Mouse (Mus musculus) left cerebral cortex, adult 11 months (tissue): Measurements from ENCODE around the gene Hoxd3.

Experiments
- DNase-seq: peaks from one replicate; pipeline ENCODE4 v3.0.0; 2022; ENCODE audit warnings: low spot score

Gene Hoxd3

DNA sequence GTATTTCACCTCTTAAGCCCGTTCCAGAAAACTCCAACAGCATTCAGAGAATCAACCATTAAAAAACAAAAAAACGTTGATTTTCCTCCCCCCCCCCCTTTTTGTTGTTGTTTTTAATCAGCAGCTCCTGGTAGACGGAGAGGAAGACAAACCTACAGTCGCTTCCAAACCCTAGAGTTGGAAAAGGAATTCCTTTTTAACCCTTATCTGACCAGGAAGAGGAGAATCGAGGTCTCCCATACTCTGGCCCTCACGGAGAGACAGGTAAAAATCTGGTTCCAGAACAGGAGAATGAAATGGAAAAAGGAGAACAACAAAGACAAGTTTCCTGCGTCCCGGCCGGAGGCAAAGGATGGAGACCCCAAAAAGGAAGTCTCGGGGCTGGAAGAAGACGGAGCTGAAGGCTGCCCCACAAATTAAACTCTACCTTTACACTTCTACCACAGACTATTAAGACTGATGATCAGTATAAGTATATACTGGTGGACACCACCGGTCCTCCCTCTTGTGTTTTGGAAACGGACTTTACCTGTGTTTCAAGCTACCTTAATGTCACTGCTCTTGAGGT, 5.2 kb upstream of the Hoxd3 start:
- DNase-seq, result no peak

DNA sequence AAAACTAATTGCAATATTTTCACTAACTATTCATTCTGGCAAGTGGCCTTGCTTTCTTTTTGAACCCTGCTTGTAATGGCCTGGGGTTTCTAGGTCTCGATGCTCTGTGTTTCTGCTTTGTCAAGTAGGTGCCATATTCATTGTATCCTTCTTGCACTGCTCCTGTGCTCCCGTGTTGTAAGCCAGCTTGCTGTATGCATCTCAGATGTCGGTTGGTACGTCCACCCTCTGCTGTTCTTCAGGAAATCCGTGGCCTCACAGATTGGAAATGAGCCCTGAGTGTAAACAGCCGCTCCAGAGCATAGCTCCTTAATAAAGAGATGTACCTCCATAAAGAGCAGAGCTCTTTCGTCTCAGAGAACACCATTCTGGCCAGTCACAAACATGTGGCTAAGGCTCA, 4.1 kb upstream of the Hoxd3 start:
- DNase-seq, result no peak

DNA sequence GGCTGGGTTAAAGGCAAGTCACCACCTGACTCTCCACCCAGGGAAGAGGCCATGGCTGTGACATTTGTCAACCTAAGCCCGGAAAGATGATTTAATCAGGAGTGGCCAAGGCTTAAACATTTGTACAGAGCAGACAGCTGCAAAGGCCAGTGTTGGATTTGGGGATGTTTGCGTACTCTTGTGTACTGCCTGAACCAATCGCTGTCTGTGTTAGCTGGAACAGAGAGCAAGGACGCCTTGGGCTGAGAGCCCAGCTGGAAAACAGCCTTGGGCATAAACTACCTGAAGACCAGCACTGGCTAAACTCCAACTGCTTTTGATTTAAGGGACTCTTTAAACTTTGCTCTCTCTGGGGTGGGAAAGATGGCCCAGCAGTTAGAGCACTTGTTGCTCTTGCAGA, 3.1 kb upstream of the Hoxd3 start:
- DNase-seq, result no peak

DNA sequence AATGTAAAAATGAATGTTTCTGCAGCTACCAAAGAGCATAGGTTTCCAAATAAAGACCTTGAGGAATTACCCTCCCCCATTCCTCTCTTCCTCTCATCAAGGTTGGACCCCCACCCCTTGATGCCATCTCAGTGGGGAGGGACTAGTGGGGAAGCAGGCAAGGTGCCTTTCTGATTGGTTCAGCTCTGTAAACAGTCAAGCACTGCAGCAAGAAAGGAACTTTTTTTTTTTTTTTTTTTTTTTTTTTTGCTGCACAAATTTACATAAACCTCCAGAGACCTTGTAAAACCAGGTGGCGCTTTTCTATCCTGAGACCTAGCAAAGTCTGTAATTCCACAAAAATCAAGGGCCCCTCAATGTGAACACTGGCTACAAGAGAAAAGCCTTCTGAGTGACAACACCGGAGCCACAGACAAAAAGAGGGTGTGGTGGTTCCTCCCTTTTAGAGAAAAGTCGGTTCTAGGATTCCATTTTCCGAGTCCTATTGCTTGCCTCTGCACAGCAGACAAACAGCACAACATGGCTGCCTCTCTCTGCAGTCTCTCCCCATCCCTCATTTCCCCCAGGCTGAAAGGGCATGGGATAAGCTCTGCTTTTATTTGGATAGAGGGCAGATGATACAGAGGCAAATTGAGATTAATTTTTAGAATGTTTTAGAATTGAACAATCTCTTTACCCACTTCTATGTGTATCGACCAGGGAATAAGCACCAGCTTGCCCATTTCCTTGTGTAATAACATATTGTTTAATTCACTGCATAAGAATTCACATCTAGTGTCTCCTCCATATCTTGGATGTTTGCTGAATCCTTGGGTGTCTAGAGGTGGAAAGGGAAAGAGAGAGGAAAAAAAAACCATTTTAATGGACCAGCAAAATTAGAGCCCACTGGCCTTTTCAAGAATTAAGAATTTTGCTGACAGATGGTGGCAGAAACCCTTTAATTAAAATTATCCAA, 2.0 kb upstream of the Hoxd3 start:
- DNase-seq, result no peak

DNA sequence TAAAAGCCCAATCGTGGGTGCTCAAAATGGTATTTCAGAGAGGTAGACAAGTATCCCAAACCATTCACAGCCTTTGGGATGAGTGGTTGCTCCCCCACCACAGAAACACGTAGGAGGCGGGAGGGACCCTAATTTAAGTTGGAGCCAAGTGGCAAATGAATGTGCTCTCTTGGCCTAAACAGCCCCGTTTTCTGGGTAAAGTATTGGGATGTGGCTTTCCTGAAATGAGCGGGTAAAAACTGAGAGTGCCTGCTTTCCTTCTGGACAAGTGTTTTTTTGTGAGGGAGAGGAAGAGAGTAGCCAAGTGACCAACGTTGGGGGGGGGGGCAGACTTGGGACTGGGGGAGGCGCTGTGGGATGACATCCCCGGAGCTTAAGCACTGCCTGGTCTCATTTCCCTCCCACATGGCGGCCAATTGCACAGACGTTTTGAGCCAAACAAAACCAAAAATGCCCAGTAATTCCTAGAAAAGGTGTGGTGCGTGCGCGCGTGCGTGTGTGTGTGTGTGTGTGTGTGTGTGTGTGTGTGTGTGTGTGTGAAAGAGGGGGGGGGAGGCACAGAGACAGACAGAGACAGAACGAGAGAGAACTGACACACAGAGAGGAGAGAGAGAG, 691 bp upstream of the Hoxd3 start:
- no peak for DNase-seq

DNA sequence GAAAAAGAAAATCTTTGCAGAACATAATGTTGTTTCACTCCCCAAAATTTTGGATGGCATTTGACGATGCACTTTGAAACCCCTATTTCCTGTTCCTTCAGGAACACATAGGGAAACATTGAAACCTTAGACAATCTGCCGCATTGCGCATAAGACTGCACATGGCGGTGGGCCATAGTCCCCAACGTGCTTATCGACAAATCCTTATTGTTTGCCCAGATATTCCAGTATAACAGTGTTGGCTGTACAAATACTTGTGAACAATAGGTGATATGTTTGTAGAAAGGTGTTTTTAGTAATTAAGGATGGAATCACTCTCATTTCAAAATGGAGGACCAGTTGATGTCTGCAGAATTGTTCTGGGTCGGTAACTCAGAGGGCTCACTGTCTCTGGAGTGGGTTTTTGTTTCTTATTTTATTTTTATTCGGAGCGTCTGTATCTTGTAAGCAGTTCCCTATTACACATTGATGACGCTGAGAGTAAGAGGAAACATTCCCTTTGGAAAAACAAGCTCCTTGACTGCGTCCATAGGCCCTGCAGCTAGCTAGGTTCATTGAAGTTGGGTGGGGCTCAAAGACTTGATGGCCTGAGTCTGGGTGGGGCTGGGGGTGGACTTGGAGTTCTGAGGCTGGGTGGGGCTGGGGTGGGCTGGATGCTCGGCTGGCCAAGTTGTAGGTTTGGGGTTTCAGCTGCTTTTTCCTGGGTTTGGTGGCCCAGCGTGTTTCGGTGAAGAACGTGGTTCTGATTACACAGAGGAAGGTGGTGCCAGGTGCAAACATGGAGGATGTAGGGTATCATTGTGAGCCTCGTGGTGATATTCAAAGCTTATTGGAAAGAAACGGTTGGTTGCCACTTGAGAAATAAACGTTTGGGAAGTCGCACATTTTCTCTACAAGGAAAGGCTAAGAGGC, 1.8 kb downstream of the Hoxd3 start:
- DNase-seq, result no peak

DNA sequence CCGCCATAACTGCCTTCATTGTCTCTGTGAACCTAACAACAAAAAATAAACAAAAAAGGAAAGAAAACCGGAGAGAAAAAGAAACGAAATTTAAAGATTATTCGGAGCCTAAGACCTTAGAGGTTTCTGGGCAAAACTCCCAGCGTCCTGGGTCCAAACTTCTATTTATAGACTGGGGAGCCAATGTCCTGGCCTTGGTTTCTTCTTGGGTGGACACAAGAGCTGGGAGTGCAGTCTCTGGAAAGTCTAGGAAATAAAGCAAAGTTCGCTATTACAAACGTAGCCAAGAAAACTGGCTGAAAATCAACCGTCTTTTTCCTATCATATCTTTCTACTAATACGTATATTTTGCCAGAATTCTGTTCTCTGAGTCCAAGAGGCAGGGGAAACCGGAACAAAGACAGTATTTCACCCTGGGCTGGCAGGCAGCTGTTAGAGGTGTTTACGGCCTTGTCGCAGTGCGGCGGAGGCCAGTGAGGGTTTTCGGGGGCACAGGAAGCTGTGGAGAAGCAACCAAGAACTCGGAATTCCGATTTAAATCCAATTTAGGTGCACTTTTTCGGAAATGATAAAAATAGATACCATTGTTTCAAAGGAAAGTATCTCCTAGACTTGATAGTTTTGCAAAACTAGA, 2.5 kb downstream of the Hoxd3 start:
- no peak for DNase-seq

DNA sequence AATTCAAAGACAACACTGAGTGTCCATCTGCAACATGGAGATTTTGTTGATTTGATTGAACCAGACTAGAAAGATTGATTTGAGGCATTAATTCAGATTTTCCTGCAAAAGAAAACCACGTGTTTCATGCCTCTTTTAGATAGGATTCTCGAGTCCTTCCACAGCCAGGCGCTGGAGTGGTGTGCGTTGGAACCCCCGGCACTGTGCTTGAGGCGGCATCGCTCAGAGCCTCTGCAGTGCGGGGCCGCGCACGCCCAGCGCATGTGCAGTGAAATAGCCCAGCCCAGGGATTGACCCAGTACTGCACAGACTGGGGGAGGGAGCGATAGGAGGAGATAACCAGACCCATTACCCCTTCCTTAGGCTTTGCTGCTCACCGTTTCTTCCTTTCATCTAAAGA, 3.2 kb downstream of the Hoxd3 start:
- no peak for DNase-seq

DNA sequence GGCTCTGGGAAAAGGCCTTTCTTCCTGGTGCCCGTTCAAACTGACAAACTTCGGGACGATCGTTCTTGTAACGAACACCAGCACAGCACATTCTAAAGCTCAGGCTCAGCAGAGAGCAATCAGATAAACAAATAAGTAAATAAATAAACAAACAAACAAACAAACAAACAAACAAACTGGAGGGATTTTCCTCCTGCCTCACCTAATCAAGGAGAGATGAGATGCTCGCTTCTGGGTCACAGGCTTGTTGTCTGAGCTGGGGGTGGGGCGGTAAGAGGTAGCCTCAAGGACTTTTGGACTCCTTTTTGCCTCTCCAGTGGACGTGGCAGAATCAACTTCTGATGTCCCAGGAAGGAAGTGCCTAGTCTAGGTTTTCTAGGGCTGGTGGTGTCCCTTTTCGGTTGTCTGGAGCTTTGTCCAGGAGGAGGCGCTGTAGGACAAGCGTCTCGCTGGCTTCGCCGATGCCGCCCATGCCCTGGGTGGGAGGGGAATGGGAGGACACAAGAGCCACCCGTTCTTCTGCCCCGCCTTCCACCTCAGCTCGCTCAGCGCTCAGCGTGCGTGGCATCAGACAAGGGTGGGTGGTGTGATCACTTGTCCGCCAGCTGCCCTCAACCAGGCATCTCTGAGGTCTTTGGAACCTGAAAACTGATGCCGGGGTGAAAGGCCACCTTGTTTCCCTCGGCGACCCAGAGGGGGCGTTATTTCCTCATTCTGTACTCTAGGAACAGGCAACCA, 3.9 kb downstream of the Hoxd3 start:
- DNase-seq, result peak; percentile 44

DNA sequence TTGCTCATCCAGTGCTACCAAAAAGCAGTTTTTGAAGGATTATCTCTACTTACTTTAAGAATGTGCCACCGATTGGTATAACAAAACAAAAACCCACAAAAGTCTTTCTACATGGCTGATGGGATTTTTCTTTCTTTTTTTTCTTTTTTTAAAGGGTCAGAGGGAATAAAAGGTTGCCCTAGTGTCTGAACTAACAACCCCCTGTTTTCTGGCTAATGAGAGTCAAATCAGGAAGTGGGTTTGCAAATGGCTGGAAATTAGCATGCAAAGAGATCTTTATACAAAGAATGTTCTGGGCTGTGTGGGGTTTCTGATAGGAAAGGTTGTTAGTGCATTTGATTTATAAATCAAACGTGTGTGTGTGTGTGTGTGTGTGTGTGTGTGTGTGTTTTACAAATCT, 8.7 kb downstream of the Hoxd3 start:
- DNase-seq, result no peak

DNA sequence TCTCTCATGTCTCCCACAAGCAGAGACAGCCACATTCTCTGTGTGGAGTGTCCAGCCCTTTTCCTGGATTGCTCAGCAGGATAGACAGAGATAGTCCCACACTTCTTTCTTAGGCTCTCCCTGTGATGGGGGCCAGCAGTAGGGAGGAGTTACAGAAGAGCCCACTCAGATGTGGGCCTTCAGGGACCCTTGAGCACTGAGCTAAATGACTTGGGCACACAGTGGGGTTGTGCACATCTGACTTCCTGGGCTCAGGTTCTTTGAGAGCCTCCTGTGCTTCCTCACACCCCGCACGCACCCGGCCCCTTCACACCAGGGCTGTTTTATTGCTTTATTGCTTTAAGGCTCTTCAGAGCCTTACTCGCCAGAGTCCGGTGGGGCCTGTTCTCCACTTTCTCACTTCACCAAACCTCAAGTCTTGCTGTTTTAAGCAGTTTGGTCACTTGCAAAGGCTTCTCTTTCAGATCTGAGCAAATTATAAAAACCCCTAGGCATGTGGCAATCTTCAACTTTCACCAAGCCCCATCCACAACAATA, 9.3 kb downstream of the Hoxd3 start:
- no peak for DNase-seq

DNA sequence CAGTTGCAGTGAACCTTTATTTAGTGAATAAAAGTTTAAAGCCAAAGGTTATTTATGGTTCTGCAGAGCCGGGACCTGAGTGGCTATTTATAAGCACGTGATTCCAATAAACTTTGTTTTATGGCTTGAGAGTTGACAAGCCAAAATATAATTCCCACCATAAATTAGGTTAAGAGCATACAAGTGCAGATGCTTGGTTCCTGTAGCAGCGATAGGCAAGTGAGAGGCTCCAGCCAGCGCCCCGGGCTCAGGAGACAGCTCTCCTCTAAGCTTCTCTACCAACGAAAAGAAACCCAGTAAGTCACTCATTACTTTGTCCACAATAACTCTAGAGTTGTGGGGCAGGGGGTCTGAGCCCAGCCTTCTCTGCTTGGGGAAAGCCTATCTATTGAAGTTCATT, 10.2 kb downstream of the Hoxd3 start:
- DNase-seq, result no peak

DNA sequence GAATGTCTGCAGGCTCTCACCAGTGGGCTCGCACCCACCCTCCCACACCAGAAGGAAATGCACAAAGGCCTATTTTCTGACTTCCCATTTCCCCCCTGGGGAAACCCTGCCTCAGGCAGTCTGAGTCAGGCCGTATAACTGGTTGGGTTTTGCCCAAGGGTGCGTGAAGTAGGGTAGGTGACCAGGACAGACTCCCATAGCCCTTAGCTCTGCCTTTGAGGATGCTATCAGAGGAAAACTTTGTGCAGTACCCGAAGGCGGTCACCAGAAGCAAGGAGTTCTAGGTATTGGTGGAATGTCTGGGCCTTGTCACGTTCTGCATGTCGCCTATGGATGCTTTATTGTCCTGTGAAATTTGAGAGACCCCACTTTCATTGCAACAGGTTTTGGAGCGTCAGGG, 11.2 kb downstream of the Hoxd3 start:
- no peak for DNase-seq

DNA sequence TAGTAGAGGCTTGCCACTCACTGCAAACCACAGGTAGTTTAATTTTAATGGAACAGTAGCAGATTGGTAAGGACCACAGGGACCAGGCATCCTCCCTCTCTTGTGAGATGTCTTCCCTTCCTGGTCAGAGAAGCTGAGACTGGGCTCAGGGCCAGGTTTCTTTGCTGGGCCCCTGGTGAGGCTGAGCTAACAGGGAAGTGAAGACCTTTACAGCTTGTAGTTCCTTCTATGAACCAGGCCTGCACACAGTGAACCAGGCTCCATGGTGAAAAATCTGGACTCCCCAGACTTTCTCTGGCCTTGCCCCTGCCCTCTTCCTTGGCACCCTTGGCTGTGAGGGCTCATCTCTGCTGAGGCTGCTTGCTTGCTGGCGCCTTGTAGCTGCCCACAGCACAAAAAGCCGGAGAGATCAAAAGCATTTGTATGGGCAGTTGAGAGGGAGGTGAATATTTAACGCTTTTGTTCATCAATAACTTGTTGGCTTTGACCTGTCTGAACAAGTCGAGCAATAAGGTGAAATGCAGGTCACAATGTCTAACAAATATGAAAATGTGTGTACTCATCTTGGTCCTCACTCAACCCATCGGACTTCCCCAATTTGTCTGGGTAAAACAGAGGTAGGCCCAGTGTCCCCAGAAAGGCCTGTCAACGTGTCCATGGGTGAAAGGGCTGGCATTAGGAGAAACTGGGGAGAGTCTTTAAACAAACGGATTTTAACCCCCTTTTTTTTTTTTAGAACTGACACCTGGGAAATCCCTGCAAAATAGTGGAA, 12.7 kb downstream of the Hoxd3 start:
- no peak for DNase-seq

DNA sequence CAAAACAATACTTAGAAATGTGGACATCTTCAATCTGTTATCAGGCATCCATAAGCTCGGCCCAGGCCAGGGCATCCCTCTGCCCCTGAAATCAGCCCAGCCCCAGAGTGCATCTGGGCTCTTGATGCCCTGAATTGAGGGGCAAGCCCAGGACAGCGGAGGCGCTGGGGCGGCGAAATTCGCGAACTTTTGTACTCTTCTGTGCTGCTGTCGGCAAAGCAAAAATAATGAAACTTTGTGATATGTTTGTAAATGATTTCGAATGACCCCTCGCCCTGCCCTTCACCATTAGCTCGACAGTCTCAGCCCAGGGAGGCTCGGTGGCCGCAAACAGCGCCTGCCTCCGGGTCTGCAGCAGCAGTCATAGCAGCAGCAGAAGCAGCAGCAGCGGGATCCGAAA, 13.4 kb downstream of the Hoxd3 start:
- no peak for DNase-seq

DNA sequence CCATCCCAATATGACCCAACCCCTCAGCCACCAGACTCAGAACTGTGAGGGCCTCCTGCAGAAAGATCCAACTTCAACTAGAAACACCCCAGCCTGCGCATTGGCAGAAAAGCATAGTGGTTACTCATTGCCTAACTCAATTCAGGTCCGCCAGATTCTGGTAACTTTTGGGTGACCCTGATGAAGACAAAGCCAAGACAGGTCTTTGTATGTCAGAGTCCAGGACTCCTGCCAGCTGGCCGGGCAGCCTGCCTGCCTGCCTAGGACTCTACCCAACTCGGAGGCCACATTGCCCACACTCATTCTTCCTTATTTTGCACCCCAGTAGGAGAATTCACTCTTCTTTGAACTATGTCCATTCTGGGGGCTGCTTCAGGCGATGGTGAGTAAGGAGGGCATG, 14.8 kb downstream of the Hoxd3 start, which contains the start of gene Gm28230:
TSS of gene Gm28230 (plus strand) at position 178 of the 400 bp plus-strand sequence.
- no peak for DNase-seq

DNA sequence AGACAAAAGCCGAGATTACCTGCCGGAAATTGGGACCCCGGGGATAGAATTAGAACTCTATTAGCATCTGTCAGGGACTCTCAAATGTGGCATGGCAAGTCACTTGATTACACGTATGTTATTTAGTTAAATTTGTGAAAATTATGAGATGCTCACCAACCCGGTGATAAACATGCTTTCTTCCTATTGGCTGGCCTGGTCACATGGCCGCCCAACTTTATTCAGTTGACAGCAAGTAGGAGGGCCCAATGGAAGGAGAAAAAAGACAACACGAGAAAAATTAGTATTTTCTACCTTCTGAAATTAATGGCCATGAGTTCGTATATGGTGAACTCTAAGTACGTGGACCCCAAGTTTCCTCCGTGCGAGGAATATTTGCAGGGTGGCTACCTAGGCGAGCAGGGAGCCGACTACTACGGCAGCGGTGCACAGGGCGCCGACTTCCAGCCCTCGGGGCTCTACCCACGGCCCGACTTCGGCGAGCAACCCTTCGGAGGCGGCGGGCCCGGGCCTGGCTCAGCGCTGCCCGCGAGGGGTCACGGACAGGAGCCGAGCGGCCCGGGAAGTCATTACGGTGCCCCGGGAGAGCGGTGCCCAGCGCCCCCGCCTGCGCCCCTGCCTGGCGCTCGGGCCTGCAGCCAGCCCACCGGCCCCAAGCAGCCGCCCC, 15.4 kb downstream of the Hoxd3 start:
- no peak for DNase-seq

DNA sequence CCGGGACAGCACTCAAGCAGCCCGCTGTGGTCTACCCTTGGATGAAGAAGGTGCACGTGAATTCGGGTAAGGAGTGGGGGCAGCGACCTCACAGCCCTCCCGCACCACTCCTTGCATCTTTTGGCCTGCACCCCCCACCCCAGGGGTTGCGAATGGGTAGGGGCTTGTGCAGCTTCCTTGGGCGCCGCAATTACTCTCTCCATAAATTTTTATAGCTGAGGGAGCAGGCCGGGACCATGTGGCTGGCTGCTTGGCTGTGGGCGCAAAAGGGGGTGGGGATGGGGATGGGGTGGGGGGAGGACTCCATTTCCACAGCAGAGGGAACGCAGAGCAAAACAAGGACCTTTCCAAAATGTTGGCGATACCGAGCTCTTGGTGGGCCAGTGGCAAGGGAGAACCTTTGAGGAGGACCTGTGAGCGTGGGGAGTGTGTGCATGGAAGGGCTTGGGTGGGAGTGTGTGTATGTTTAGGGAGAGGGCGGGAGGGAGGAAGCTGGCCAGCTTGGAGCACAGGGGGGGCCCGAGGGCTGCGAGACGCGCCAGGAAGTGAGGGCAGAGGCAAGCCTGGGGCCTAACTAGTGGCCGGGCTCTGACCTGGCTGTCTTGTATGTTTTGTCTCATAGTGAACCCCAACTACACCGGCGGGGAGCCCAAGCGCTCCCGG, 16.0 kb downstream of the Hoxd3 start:
- DNase-seq, result no peak

DNA sequence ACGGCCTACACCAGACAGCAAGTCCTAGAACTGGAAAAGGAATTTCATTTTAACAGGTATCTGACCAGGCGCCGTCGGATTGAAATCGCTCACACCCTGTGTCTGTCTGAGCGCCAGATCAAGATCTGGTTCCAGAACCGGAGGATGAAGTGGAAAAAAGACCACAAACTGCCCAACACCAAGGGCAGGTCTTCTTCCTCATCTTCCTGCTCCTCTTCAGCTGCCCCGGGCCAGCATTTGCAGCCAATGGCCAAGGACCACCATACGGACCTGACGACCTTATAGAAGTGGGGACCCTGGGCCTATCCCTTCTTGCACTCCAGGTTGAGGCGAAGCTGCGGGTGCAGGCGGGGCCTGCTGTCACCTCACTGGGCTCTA, 16.6 kb downstream of the Hoxd3 start:
- DNase-seq, result no peak
